Mouse (Mus musculus) limb, embryonic 14.5 days (tissue): Measurements from ENCODE around the gene C8a. TPM values are rescaled to one million over a fixed set of nuclear protein-coding genes. Genes with fewer than 3 reads are reported as not detected.

Experiments
- ATAC-seq: fragments of 200-750 bp; cut with Nextera tagmentation; 2 replicates; pipeline ENCODE4 v1.8.0; 2017; ENCODE audit warnings: low read depth, moderate number of reproducible peaks, moderate TSS enrichment; ENCODE audit not compliant: low FRiP score
- DNase-seq: peaks from one replicate; pipeline ENCODE4 v3.0.0-alpha.2; 2015; ENCODE audit warnings: low spot score
- H3K27ac ChIP-seq: fragments of 300-500 bp; sonication (generic); replicated peaks from 2 replicates; pipeline ENCODE4 v1.5.1; 2014; ENCODE audit warnings: low read depth, mild to moderate bottlenecking, low read length, moderate library complexity, mixed read lengths
- H3K27me3 ChIP-seq: fragments of 300-500 bp; sonication (generic); 2 replicates; pipeline ENCODE4 v1.6.1; 2014; ENCODE audit warnings: low read length, mixed read lengths; ENCODE audit not compliant: control insufficient read depth, insufficient read depth
- H3K36me3 ChIP-seq: fragments of 300-500 bp; sonication (generic); 2 replicates; pipeline ENCODE4 v1.6.1; 2014; ENCODE audit warnings: mild to moderate bottlenecking, low read length, moderate library complexity, mixed read lengths; ENCODE audit not compliant: control insufficient read depth, insufficient read depth
- H3K4me1 ChIP-seq: fragments of 300-500 bp; sonication (generic); 2 replicates; pipeline ENCODE4 v1.6.1; 2014; ENCODE audit warnings: antibody characterized with exemption, low read length, mixed read lengths; ENCODE audit not compliant: control insufficient read depth, insufficient read depth
- H3K4me2 ChIP-seq: fragments of 300-500 bp; sonication (generic); replicated peaks from 2 replicates; pipeline ENCODE4 v1.6.1; 2014; ENCODE audit warnings: low read depth, mild to moderate bottlenecking, low read length, moderate library complexity; ENCODE audit not compliant: severe bottlenecking
- H3K4me3 ChIP-seq: fragments of 300-500 bp; sonication (generic); replicated peaks from 2 replicates; pipeline ENCODE4 v1.5.1; 2014; ENCODE audit warnings: low read length
- H3K9ac ChIP-seq: fragments of 300-500 bp; sonication (generic); 2 replicates; pipeline ENCODE4 v1.6.1; 2014; ENCODE audit warnings: mild to moderate bottlenecking, low read depth, low read length, moderate library complexity; ENCODE audit not compliant: severe bottlenecking
- H3K9me3 ChIP-seq: fragments of 300-500 bp; sonication (generic); 2 replicates; pipeline ENCODE4 v1.6.1; 2016; ENCODE audit warnings: low read length; ENCODE audit not compliant: control insufficient read depth
- POLR2A ChIP-seq: fragments of 200-500 bp; IDR thresholded peaks from 2 replicates; pipeline ENCODE4 v1.8.0; 2012; ENCODE audit warnings: inconsistent platforms, mild to moderate bottlenecking, moderate library complexity, borderline replicate concordance; ENCODE audit not compliant: insufficient read depth, insufficient read length; ENCODE audit errors: extremely low read depth
- WGBS: fragments of 180-500 bp; shearing (Covaris S2); extraction: QIAGEN DNeasy Blood & Tissue Kit; methylation state at CpG from one replicate; pipeline ENCODE4 v1.1.7; 2014; 5-methylcytosine and 5-hydroxymethylcytosine counted together
- polyA plus RNA-seq, 2 experiments: library from polyadenylated mRNA; depleted of rRNA in 1 of 2; stranded (reverse) in 1 of 2; unstranded in 1 of 2; fragments of >200 nt; fragmentation: Nextera tagmentation in 1 of 2; extraction: Ambion mirVana in 1 of 2; gene quantifications; 2 replicates each; pipeline versions ENCODE4 v1.2.1 to v1.2.3; 2012 to 2014

The C8a gene
- polyA plus RNA-seq, 2 experiments = 0.04 TPM; not detected in 1

- Histone ChIP-seq H3K36me3 (no peaks in the 10 kb centered on the region), H3K4me2 (no peak overlapping the region), H3K9ac (no peak overlapping the region), H3K9me3 (no peaks in the 10 kb centered on the region), H3K4me3 (no peak overlapping the region), H3K27ac (no peak overlapping the region), H3K4me1 (no peaks in the 10 kb centered on the region), H3K27me3 (no peaks in the 10 kb centered on the region)
- WGBS = 76% methylated on average over 9 of the region's 9 CpGs
- DNase-seq = no peak
- no peak for ATAC-seq
- TF ChIP-seq POLR2A = no peak
Observed at GRCm38 (mm10) chr4:104798951-104799350, 77.2 kb downstream of the C8a start.

GRCm38 (mm10) chr4:104792111-104792510 lies 84.1 kb downstream of the C8a start:
- H3K27me3 ChIP-seq = no peaks in the 10 kb centered on the region
- no peaks in the 10 kb centered on the region for H3K36me3 ChIP-seq
- H3K9ac ChIP-seq = no peak overlapping the region
- H3K27ac ChIP-seq = no peak overlapping the region
- no peaks in the 10 kb centered on the region for H3K4me1 ChIP-seq
- TF ChIP-seq POLR2A = no peak
- no peak overlapping the region for H3K4me2 ChIP-seq
- WGBS = 93% methylated on average over 4 of the region's 4 CpGs
- ATAC-seq = no peak
- no peak for DNase-seq
- H3K9me3 ChIP-seq = no peaks in the 10 kb centered on the region
- no peak overlapping the region for H3K4me3 ChIP-seq

- no peak overlapping the region for H3K4me2 ChIP-seq
- H3K36me3 ChIP-seq = no peaks in the 10 kb centered on the region
- no peak for TF ChIP-seq POLR2A
- no peak for DNase-seq
- H3K9me3 ChIP-seq = no peaks in the 10 kb centered on the region
- no peaks in the 10 kb centered on the region for H3K4me1 ChIP-seq
- H3K9ac ChIP-seq = no peak overlapping the region
- no peak overlapping the region for H3K4me3 ChIP-seq
- no peak overlapping the region for H3K27ac ChIP-seq
- WGBS = 77% methylated on average over 4 of the region's 4 CpGs
- ATAC-seq = no peak
- H3K27me3 ChIP-seq = no peaks in the 10 kb centered on the region
Observed at GRCm38 (mm10) chr4:104782346-104782745, 93.9 kb downstream of the C8a start.

- WGBS = 77% methylated on average over 3 of the region's 3 CpGs
- Histone ChIP-seq H3K27ac (no peak overlapping the region), H3K27me3 (no peaks in the 10 kb centered on the region), H3K36me3 (no peaks in the 10 kb centered on the region), H3K4me2 (no peak overlapping the region), H3K9me3 (no peaks in the 10 kb centered on the region), H3K4me1 (no peaks in the 10 kb centered on the region), H3K4me3 (no peak overlapping the region), H3K9ac (no peak overlapping the region)
- DNase-seq (no peak), ATAC-seq (no peak)
- TF ChIP-seq POLR2A = no peak
Observed at GRCm38 (mm10) chr4:104781441-104781840, 94.8 kb downstream of the C8a start.

- H3K4me3 ChIP-seq = no peak overlapping the region
- no peak for DNase-seq
- no peaks in the 10 kb centered on the region for H3K36me3 ChIP-seq
- no peak for TF ChIP-seq POLR2A
- no peak overlapping the region for H3K9ac ChIP-seq
- no peak for ATAC-seq
- no peaks in the 10 kb centered on the region for H3K27me3 ChIP-seq
- 87% methylated on average over 5 of the region's 5 CpGs for WGBS
- H3K4me1 ChIP-seq = no peaks in the 10 kb centered on the region
- no peak overlapping the region for H3K27ac ChIP-seq
- no peaks in the 10 kb centered on the region for H3K9me3 ChIP-seq
- no peak overlapping the region for H3K4me2 ChIP-seq
Observed at GRCm38 (mm10) chr4:104779460-104779859, 96.7 kb downstream of the C8a start.

- Histone ChIP-seq H3K4me2 (no peak overlapping the region), H3K4me3 (no peak overlapping the region), H3K9ac (no peak overlapping the region), H3K27me3 (no peaks in the 10 kb centered on the region), H3K4me1 (no peaks in the 10 kb centered on the region), H3K36me3 (no peaks in the 10 kb centered on the region), H3K9me3 (no peaks in the 10 kb centered on the region), H3K27ac (no peak overlapping the region)
- 69% methylated on average over 3 of the region's 3 CpGs for WGBS
- DNase-seq = no peak
- TF ChIP-seq POLR2A = no peak
- no peak for ATAC-seq
Observed at GRCm38 (mm10) chr4:104775601-104776000, 100.6 kb downstream of the C8a start.
